Mouse (Mus musculus): ENCODE data around the gene U2af2. TPM values are rescaled to one million over a fixed set of nuclear protein-coding genes. Genes with fewer than 3 reads are reported as not detected.

Gene U2af2
- total RNA-seq, 2 experiments from 2014 or later: 183 to 187 TPM

DNA sequence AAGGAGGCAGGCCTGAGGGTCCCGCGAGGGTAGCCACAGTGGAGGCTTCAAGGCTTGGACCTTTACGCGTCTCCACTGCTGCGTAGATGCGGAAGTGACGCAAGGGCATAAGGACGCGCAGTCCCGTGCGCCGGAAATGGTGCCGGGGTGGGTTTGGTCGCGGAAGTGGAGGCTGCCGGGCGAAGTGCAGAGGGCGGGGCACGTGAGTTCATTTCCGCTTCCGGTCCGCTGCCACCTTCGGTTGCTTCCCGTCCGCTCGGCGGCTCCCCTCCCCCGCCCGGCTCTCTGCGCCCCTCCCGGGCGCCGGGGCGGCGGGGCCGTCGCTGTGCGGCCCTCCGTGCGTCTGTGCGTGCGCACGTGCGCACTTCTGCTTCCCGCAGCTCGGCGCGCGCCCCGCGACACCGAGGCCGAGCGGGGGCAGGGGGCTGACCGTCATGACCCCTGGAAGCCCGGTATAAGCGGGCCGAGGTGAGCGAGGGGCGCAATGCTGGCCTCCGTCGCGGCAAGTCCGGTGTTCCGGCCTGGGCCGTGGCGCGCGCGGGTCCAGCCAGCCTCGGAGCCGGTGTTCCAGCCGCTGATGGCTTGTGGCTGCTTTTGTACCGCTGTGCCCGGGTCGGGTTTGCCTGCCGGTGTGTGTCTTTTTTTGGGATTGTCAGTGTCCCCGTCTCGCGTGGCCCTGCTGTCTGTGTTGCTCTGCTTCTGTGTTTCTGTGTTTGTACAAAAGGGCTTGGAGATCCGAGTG is 18.2 kb downstream of the U2af2 start, which contains the start of gene Epn1:
Epn1 (plus strand) TSS at position 226 of the 742 bp plus-strand sequence.
- intact Hi-C loops (cut with DNase I): loop anchor here (1.0 to 5.0 kb wide), 2 partner anchors 18 to 943 kb away; partner anchors contain the start of genes Leng8 and U2af2
- no peak; the same call in 1 of the 2 replicates for TF ChIP-seq CTCF (IDR thresholded peaks at IDR 0.05)
- H3K27ac ChIP-seq: peak within 1 kb of the TSS; percentile 95
- peak within 1 kb of the TSS; percentile 96 for H3K4me3 ChIP-seq
- peak; percentile 98 for DNase-seq (ENCODE audit: extremely low spot score in 1 of 2, low spot score in 2 of 2)

DNA sequence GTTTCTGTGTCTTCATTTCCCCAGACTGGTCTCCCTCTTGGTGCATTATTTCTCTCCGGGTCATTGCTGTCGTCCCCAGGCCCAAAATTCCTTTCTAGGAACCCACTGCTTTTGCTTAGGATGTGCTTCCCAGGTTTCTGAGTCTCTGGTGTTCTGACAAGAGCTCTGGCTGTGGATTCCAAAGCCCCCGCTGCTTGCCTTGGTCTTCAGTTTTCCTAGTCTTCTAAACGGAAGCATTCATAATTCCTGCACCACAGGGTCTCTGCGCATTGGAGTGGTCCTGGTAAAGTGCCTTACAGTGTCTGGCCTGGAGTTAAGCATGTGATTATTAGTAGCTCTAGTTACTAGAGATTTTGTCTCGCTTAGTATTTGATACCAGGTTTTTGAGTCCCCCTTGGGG is 18.9 kb downstream of the U2af2 start:
- H3K27ac ChIP-seq: peak overlapping the region; percentile 95
- intact Hi-C loops (cut with DNase I): loop anchor here (1.0 to 5.0 kb wide), 2 partner anchors 19 to 944 kb away; partner anchors contain the start of genes Leng8 and U2af2
- no peak for DNase-seq (ENCODE audit: extremely low spot score in 1 of 2, low spot score in 2 of 2)
- TF ChIP-seq CTCF (IDR thresholded peaks at IDR 0.05): no peak
- peak overlapping the region; percentile 96 for H3K4me3 ChIP-seq

DNA sequence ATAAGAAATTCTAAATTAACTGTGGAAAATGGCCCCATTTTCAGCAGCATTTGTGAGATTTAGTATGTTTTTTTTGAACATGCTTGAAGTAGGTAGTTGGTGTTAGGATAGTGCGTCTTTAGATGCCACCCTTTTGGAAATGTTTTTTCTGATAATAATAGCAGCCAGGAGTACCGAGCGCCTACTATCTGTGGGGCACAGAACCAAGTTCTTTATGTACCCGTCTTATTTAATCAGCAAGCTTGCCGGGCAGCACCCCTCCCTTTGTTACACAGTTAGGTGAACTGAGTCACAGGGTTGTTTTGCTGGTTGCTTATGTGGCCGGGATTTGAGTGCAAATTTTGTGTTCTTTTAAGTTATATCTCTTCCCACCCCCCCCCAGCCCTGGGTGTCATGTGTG is 19.3 kb downstream of the U2af2 start:
- TF ChIP-seq CTCF (IDR thresholded peaks at IDR 0.05): no peak; the same call in 1 of the 2 replicates
- no peak overlapping the region for H3K27ac ChIP-seq
- H3K4me3 ChIP-seq: peak overlapping the region; percentile 96
- DNase-seq (ENCODE audit: extremely low spot score in 1 of 2, low spot score in 2 of 2): no peak
- intact Hi-C loops (cut with DNase I): loop anchor here (5.0 kb wide), 1 partner anchor 944 kb away; the partner anchor contains the start of gene Leng8

DNA sequence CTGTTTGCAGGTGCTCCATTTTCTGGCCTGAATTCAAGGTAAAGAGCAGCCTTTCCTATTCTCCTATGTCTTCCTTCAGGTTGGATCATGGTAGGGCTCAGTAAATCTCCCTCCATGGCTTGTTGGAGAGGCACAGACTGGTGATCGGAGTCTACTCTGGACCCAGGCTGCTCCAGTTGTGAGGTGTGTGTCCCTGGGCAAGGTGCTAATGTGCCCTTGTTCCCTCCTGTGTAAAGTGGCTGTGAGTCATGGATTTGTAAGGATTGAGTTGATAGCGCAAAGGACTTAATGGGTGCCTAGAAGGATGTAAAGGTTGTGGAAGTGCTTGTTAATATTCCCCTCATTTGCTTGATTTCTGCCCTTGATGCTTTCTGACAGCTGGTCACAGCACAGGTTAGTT is 20.0 kb downstream of the U2af2 start:
- H3K27ac ChIP-seq: no peak overlapping the region
- DNase-seq (ENCODE audit: extremely low spot score in 1 of 2, low spot score in 2 of 2): no peak
- intact Hi-C loops (cut with DNase I): loop anchor here (5.0 kb wide), 1 partner anchor 945 kb away; the partner anchor contains the start of gene Leng8
- peak overlapping the region; percentile 23; the same call in 1 of the 2 replicates for H3K4me3 ChIP-seq
- no peak for TF ChIP-seq CTCF (IDR thresholded peaks at IDR 0.05)

DNA sequence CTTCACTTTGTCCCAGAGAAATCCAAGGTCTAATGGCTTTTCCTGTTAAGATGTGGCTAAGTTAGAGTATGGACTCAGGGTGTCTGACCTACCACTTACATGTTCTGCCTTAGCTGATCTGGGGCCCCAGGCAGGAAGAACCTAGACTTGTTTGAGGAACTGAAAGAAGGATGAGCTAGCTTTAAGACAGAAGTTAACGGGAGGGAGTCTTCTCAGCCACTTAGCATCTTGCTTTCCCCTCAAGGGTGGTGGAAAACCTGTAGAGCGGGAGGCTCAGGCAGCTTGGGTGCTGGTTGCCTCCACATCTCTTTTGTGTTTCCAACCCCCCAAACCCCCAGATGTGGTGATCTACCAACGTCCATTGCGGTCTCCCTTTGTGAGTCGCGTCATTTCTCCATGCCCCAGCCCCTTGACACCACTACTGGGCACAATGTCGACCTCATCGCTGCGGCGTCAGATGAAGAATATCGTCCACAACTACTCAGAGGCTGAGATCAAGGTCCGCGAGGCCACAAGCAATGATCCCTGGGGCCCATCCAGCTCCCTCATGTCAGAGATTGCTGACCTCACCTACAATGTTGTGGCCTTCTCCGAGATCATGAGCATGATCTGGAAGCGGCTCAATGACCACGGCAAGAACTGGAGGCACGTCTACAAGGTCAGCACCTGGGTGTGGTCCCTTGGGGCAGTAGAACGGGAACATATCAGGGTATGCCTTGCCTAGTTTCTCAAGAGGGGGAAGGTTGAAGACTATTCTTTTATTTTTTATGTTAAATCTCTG is 21.6 kb downstream of the U2af2 start:
- DNase-seq (ENCODE audit: extremely low spot score in 1 of 2, low spot score in 2 of 2): no peak
- TF ChIP-seq CTCF (IDR thresholded peaks at IDR 0.05): no peak
- Histone ChIP-seq H3K27ac (no peak overlapping the region), H3K4me3 (no peak overlapping the region)
- intact Hi-C loops (cut with DNase I): loop anchor here (5.0 kb wide), 1 partner anchor 946 kb away; the partner anchor contains the start of gene Leng8

DNA sequence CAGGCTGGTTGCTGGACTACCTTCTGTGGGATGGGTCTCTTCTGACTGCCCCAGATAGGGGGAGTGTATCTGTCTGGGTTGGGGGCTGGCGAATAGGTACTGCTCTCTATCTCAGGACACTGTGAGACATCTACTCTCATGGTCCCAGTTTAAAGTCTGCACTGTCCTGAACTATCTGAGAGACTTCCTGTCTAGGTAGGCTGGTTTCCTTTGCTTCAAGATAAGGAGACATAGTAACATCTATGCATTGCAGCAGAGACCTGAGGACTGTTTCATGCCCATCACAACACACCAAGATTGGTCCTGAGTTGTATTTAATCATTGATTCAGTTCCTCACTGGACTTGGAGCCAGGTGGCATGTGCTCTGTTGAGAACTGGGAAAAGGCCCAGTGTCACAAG is 23.6 kb downstream of the U2af2 start:
- Histone ChIP-seq H3K4me3 (no peak overlapping the region), H3K27ac (no peak overlapping the region)
- intact Hi-C loops (cut with DNase I): no loop called here
- no peak for TF ChIP-seq CTCF (IDR thresholded peaks at IDR 0.05)
- no peak for DNase-seq (ENCODE audit: extremely low spot score in 1 of 2, low spot score in 2 of 2)

DNA sequence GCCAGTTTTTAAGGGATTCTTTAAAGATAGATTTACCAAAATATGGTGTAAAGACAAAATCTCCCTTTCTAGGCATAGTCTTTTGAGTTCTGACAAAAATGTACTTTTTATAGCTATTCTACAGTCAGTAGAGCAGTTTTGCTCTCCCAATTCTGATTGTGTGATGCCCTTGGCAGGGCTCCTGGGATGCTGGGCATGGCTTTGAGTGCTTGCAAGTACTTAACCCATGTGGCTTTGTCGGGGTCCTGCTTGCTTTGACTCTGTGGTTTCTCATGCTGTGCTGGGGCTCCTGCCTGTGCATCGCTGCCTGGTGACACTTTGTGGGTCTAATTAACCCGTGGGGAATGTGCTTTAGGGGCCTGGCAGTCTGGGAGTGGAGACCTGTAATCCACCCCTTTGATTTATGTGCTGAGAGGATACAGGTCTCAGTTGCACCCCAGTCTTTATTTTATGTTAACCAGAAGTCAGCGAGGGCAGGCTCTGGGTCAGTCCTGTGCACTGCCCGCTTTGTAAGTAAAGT is 25.0 kb downstream of the U2af2 start:
- H3K4me3 ChIP-seq: no peak overlapping the region
- no peak for DNase-seq (ENCODE audit: extremely low spot score in 1 of 2, low spot score in 2 of 2)
- no peak for TF ChIP-seq CTCF (IDR thresholded peaks at IDR 0.05)
- no peak overlapping the region for H3K27ac ChIP-seq
- intact Hi-C loops (cut with DNase I): no loop called here

DNA sequence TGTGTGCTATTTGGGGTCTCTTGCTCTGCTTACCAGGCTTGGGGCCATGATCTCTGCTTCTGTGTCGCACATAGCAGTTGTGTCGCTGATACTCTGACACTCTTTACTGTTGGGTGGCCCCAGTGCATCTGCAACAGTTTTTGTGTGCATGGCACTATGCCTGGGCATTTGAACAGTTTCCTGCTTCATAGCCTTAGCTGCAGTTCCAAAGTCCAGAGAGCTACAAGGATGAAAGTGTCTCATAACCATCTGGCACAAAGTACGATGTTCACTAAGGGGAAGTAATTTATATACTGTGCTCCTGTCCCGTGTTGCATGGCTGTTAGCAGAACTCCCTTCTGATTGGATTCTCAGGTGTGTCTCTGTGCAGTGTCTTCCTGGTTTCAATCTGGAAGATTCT is 25.9 kb downstream of the U2af2 start:
- no peak overlapping the region for H3K4me3 ChIP-seq
- no peak for TF ChIP-seq CTCF (IDR thresholded peaks at IDR 0.05)
- DNase-seq (ENCODE audit: extremely low spot score in 1 of 2, low spot score in 2 of 2): no peak
- intact Hi-C loops (cut with DNase I): no loop called here
- H3K27ac ChIP-seq: no peak overlapping the region

DNA sequence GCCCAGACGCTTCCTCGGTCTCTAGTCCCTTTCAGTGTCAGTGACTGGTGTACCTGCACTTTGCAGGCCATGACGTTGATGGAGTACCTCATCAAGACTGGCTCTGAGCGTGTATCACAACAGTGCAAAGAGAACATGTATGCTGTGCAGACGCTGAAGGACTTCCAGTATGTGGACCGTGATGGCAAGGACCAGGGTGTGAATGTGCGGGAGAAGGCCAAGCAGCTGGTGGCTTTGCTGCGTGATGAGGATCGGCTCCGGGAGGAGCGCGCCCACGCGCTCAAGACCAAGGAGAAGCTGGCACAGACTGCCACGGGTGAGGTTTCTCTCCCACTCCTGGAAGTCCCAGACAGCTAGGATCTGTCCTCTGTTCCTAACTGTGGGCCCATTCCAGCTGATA is 27.9 kb downstream of the U2af2 start:
- DNase-seq (ENCODE audit: extremely low spot score in 1 of 2, low spot score in 2 of 2): peak in 1 of 2 experiments; percentile 51
- intact Hi-C loops (cut with DNase I): no loop called here
- H3K27ac ChIP-seq: peak overlapping the region; percentile 36; the same call in 1 of the 2 replicates

DNA sequence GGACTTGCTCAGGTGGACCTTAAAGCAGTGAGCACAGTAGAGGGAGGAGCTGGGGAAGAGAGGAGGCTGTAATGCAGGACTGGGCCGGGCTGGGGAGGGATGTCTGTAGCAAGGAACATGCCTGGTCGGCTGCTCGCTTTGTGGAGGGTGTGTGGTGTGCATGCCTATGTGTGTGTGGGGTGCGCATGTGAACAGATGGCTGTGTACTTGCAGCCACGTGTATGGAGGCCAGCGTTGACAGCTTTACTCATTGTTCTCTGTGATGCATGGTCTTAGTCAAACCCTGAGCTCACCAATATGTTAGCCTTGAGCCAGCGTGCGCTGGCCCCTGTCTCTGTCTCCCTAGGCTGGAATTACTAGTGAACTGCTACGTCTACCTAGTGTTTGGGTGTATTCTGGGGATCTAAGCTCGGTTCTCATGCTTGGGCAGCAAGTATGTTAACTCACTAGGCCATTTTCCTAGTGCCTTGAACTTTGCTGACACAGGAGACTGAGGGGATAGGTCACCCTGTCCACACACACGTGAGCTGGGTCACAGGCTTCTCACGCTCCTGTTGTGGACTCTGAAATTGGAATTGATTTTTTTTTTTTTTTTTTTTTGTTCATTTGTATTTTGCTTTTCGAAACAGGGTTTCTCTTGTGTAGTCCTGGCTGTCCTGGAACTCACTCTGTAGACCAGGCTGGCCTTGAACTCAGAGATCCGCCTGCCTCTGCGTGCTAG is 29.2 kb downstream of the U2af2 start:
- intact Hi-C loops (cut with DNase I): no loop called here
- no peak for DNase-seq (ENCODE audit: extremely low spot score in 1 of 2, low spot score in 2 of 2)
- no peak overlapping the region for H3K4me3 ChIP-seq
- no peak for TF ChIP-seq CTCF (IDR thresholded peaks at IDR 0.05)
- peak overlapping the region; percentile 28; the same call in 1 of the 2 replicates for H3K27ac ChIP-seq

More for the DNA sequence above, 27.9 kb downstream of the U2af2 start:
- no peak overlapping the region for H3K4me3 ChIP-seq
- no peak for TF ChIP-seq CTCF (IDR thresholded peaks at IDR 0.05)

DNA sequence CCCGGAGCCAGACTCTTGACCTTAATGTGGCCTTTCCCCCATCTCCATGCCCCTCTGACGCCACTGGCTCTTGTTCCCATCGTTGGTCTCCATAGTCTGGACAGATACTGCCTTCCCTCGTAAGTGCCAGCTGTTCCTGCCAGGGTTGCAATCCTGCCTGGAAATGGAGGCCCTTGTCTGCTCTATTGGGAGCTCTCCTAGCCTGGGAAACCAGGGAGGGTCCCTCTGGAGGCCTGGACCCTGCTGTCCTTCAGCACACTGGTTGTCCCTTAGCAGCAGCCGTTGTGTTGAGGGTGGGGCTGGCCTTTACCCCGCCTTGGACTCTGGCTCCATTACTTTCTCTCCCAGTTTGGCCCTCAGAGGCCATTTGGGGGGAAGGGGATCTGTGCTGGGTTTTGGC is 30.4 kb downstream of the U2af2 start:
- no peak for DNase-seq (ENCODE audit: extremely low spot score in 1 of 2, low spot score in 2 of 2)
- TF ChIP-seq CTCF (IDR thresholded peaks at IDR 0.05): no peak
- intact Hi-C loops (cut with DNase I): no loop called here
- Histone ChIP-seq H3K4me3 (no peak overlapping the region), H3K27ac (peak overlapping the region; percentile 71)
